Mouse (Mus musculus): ENCODE data around the gene Zfyve27. TPM values are rescaled to one million over a fixed set of nuclear protein-coding genes. Genes with fewer than 3 reads are reported as not detected.
A peak's percentile ranks its signal among the peaks of the same experiment; 100 is the strongest.

Zfyve27 gene
- polyA plus RNA-seq, 1 experiment = 0.67 TPM

- peaks cover 20% of the 10 kb centered on the region for H3K36me3 ChIP-seq (ENCODE audit: control insufficient read depth)
- peak overlapping the region; percentile 72 for H3K4me3 ChIP-seq (replicated peaks)
- H3K27me3 ChIP-seq (ENCODE audit: control insufficient read depth) = peaks cover 3% of the 10 kb centered on the region; the same call in 1 of the 2 replicates
- H3K4me1 ChIP-seq (ENCODE audit: control insufficient read depth) = peaks cover 33% of the 10 kb centered on the region
- no peak for TF ChIP-seq TAL1 (IDR thresholded peaks at IDR 0.05; ENCODE audit: low read length)
- no peak for TF ChIP-seq GATA1 (IDR thresholded peaks at IDR 0.05; ENCODE audit: low read length)
- H3K9me3 ChIP-seq (ENCODE audit: control insufficient read depth, low read length) = no peaks in the 10 kb centered on the region
Observed at GRCm38 (mm10) chr19:42128052-42128740, 35.6 kb upstream of the Zfyve27 start.

- H3K36me3 ChIP-seq (ENCODE audit: control insufficient read depth) = peaks cover 13% of the 10 kb centered on the region
- peaks cover 3% of the 10 kb centered on the region; the same call in 1 of the 2 replicates for H3K27me3 ChIP-seq (ENCODE audit: control insufficient read depth)
- H3K9me3 ChIP-seq (ENCODE audit: control insufficient read depth, low read length) = no peaks in the 10 kb centered on the region
- H3K4me3 ChIP-seq (replicated peaks) = peak within 1 kb of the TSS; percentile 72
- peaks cover 37% of the 10 kb centered on the region for H3K4me1 ChIP-seq (ENCODE audit: control insufficient read depth)
- no peak for TF ChIP-seq GATA1 (IDR thresholded peaks at IDR 0.05; ENCODE audit: low read length)
- no peak for TF ChIP-seq TAL1 (IDR thresholded peaks at IDR 0.05; ENCODE audit: low read length)
Observed at GRCm38 (mm10) chr19:42128787-42129508, 34.8 kb upstream of the Zfyve27 start, which contains the start of gene Avpi1. TSS of gene Avpi1 (minus strand) at chr19:42129059.

DNA sequence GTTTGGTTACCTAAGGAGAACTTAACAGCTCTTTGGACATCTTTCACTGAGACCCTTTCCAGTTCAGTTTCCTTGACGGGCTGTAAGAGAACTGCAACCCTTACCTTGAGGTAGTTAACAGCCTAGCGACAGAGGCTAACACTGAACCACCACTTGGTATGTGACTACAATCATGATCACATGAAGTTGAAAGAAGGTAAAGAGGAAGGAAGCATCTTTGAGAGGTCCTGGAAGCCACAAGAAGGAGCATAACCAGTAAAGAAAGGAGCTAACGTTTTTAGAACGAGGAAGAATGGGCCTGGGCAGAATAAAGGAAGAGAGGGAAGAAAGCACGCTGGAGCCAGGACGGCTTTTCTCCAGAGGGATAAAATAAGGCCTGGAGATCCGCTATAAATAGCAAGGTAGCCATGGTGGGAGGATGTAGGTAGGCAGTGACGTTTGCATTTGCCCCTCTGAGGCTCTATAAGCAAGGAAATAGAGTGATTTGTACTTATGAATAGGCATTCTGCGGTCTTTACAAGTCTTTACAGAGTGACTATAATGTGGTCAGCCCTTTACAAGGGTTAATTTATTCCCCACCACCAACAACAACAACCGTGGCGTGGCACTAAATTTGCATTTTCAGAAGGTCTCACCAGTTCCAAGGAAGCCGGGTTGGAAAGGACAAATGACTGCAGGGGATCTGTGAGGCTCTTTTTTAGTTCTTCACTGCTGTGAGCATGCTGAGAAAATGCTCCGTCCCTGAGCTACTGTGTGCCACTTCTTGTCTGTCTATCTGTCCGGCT lies 34.0 kb upstream of the Zfyve27 start:
- peaks cover 6% of the 10 kb centered on the region for H3K36me3 ChIP-seq (ENCODE audit: control insufficient read depth)
- peaks cover 3% of the 10 kb centered on the region; the same call in 1 of the 2 replicates for H3K27me3 ChIP-seq (ENCODE audit: control insufficient read depth)
- TF ChIP-seq TAL1 (IDR thresholded peaks at IDR 0.05; ENCODE audit: low read length) (no peak), GATA1 (IDR thresholded peaks at IDR 0.05; ENCODE audit: low read length) (no peak)
- H3K4me1 ChIP-seq (ENCODE audit: control insufficient read depth) = peaks cover 45% of the 10 kb centered on the region
- H3K9me3 ChIP-seq (ENCODE audit: control insufficient read depth, low read length) = no peaks in the 10 kb centered on the region
- peak overlapping the region; percentile 72 for H3K4me3 ChIP-seq (replicated peaks)

DNA sequence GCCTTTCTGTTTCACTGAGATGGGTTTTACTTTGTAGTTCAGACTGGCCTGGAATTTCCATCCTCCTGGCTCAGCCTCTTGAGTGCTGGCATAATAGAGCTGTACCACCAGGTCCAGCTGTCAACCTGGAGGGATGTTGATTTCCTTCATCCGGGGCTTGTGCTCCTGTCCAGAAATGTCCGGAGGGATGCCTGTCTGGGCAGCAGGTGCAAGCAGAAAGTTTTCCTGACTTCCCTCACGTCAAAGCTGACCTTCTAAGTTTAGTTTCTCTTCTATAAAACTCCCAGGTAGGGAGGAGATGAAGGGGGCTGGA lies 33.5 kb upstream of the Zfyve27 start:
- H3K27me3 ChIP-seq (ENCODE audit: control insufficient read depth) = peaks cover 3% of the 10 kb centered on the region; the same call in 1 of the 2 replicates
- TF ChIP-seq TAL1 (IDR thresholded peaks at IDR 0.05; ENCODE audit: low read length) (no peak), GATA1 (IDR thresholded peaks at IDR 0.05; ENCODE audit: low read length) (no peak)
- no peak overlapping the region for H3K4me3 ChIP-seq (replicated peaks)
- no peaks in the 10 kb centered on the region for H3K9me3 ChIP-seq (ENCODE audit: control insufficient read depth, low read length)
- peaks cover 50% of the 10 kb centered on the region for H3K4me1 ChIP-seq (ENCODE audit: control insufficient read depth)
- H3K36me3 ChIP-seq (ENCODE audit: control insufficient read depth) = peaks cover under 1% of the 10 kb centered on the region

- TF ChIP-seq GATA1 (IDR thresholded peaks at IDR 0.05; ENCODE audit: low read length) (no peak), TAL1 (IDR thresholded peaks at IDR 0.05; ENCODE audit: low read length) (no peak)
- Histone ChIP-seq H3K4me1 (ENCODE audit: control insufficient read depth) (peaks cover 56% of the 10 kb centered on the region), H3K36me3 (ENCODE audit: control insufficient read depth) (no peaks in the 10 kb centered on the region)
Observed at GRCm38 (mm10) chr19:42131101-42131500, 32.6 kb upstream of the Zfyve27 start.

GRCm38 (mm10) chr19:42135070-42135469 lies 28.7 kb upstream of the Zfyve27 start:
- Histone ChIP-seq H3K9me3 (ENCODE audit: control insufficient read depth, low read length) (no peaks in the 10 kb centered on the region), H3K27me3 (ENCODE audit: control insufficient read depth) (no peaks in the 10 kb centered on the region), H3K4me1 (ENCODE audit: control insufficient read depth) (peaks cover 35% of the 10 kb centered on the region), H3K36me3 (ENCODE audit: control insufficient read depth) (no peaks in the 10 kb centered on the region), H3K4me3 (replicated peaks) (no peak overlapping the region)
- TF ChIP-seq TAL1 (IDR thresholded peaks at IDR 0.05; ENCODE audit: low read length) (no peak), GATA1 (IDR thresholded peaks at IDR 0.05; ENCODE audit: low read length) (no peak)

More at GRCm38 (mm10) chr19:42131101-42131500, 32.6 kb upstream of the Zfyve27 start:
- Histone ChIP-seq H3K27me3 (ENCODE audit: control insufficient read depth) (peaks cover 3% of the 10 kb centered on the region; the same call in 1 of the 2 replicates), H3K4me3 (replicated peaks) (no peak overlapping the region), H3K9me3 (ENCODE audit: control insufficient read depth, low read length) (no peaks in the 10 kb centered on the region)

DNA sequence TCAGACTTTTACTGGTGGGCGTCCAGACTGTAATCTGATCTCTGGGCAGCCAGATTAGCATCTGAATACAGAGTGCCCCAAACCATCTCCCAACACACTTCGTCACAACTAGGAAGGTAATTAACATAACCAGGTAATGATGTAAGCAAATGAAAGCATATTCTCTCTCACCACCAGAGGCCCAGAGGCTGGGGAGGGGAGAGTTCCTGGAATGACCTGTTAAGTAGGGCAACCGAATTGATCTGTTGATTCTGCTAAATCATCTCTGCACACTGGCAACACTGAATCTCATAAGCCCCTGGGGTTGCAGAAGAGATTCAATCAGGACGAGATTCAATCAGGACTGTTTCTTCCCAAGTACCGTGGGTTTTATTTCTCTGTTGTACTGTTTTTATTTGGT lies 27.6 kb upstream of the Zfyve27 start:
- no peak overlapping the region for H3K4me3 ChIP-seq (replicated peaks)
- peaks cover 30% of the 10 kb centered on the region for H3K4me1 ChIP-seq (ENCODE audit: control insufficient read depth)
- H3K36me3 ChIP-seq (ENCODE audit: control insufficient read depth) = no peaks in the 10 kb centered on the region
- H3K9me3 ChIP-seq (ENCODE audit: control insufficient read depth, low read length) = no peaks in the 10 kb centered on the region
- no peaks in the 10 kb centered on the region for H3K27me3 ChIP-seq (ENCODE audit: control insufficient read depth)
- TF ChIP-seq TAL1 (IDR thresholded peaks at IDR 0.05; ENCODE audit: low read length) (no peak), GATA1 (IDR thresholded peaks at IDR 0.05; ENCODE audit: low read length) (no peak)

DNA sequence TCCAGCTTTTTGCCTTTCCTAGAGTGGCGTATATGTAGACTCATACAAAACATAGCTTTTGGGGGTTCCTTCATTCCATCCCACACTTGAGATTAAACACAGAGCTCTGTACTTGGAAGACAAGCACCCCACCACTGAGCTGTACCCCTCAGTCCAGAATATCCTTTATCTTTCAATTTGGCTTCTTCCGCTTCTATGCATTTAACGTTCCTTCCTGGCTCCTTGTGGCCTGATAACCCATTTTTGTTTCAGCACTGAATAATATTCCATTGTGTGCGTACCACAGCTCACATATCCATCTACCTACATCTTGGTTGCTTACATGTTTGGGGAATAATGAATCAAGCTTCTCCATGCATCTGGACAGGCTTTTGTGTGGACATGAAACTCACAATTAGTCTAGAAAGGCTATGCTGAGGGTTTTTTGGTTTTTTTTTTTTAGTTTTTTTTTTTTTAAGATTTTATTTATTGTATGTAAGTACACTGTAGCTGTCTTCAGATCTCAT lies 26.5 kb upstream of the Zfyve27 start:
- Histone ChIP-seq H3K36me3 (ENCODE audit: control insufficient read depth) (no peaks in the 10 kb centered on the region), H3K4me1 (ENCODE audit: control insufficient read depth) (peaks cover 30% of the 10 kb centered on the region), H3K27me3 (ENCODE audit: control insufficient read depth) (no peaks in the 10 kb centered on the region), H3K9me3 (ENCODE audit: control insufficient read depth, low read length) (no peaks in the 10 kb centered on the region), H3K4me3 (replicated peaks) (no peak overlapping the region)
- TF ChIP-seq GATA1 (IDR thresholded peaks at IDR 0.05; ENCODE audit: low read length) = no peak
- TF ChIP-seq TAL1 (IDR thresholded peaks at IDR 0.05; ENCODE audit: low read length) = no peak

Measured in erythroblast, embryonic 14.5 days (primary cell).